Mouse (Mus musculus) cerebellum, adult 2 months (tissue): Measurements from ENCODE around the gene T2. TPM values are rescaled to one million over a fixed set of nuclear protein-coding genes. Genes with fewer than 3 reads are reported as not detected.
A peak's percentile ranks its signal among the peaks of the same experiment; 100 is the strongest.

Experiments
- DNase-seq, 2 experiments: peaks; one replicate each; pipeline ENCODE4 v3.0.0; 2021
- H3K27ac ChIP-seq: fragments of 200-500 bp; 2 replicates; pipeline ENCODE4 v1.5.1; 2012; ENCODE audit warnings: low read length, control low read depth, inconsistent platforms; ENCODE audit not compliant: insufficient read depth
- H3K27me3 ChIP-seq: fragments of 200-500 bp; 2 replicates; pipeline ENCODE4 v1.6.1; 2012; ENCODE audit warnings: inconsistent platforms, mild to moderate bottlenecking, low read length, moderate library complexity; ENCODE audit not compliant: control insufficient read depth, insufficient read depth
- H3K4me1 ChIP-seq: fragments of 200-500 bp; 2 replicates; pipeline ENCODE4 v1.6.1; 2011; ENCODE audit warnings: low read length; ENCODE audit not compliant: control insufficient read depth, insufficient read depth
- H3K4me3 ChIP-seq: fragments of 200-500 bp; replicated peaks from 2 replicates; pipeline ENCODE3; 2011; ENCODE audit warnings: mild to moderate bottlenecking, low read depth, low read length, control low read depth; ENCODE audit not compliant: insufficient read depth
- CTCF ChIP-seq: fragments of 200-500 bp; IDR thresholded peaks from 2 replicates; pipeline ENCODE4 v1.5.1; 2011; ENCODE audit warnings: low read depth, mild to moderate bottlenecking, control low read depth, low read length, moderate library complexity, borderline replicate concordance; ENCODE audit not compliant: insufficient read depth
- POLR2A ChIP-seq: fragments of 200-500 bp; IDR thresholded peaks from 2 replicates; pipeline ENCODE4 v1.6.1; 2011; ENCODE audit warnings: low read length, control low read depth, borderline replicate concordance; ENCODE audit not compliant: insufficient read depth
- WGBS: fragments of 180-500 bp; shearing (Covaris S2); methylation state at CpG from one replicate; pipeline ENCODE4 v1.1.7; 2018; 5-methylcytosine and 5-hydroxymethylcytosine counted together
- polyA plus RNA-seq: library from polyadenylated mRNA; depleted of rRNA; stranded (reverse); fragments of >200 nt; gene quantifications from 2 replicates; pipeline ENCODE4 v1.2.3, GENCODE M21; 2012; rRNA removed

T2 gene
- polyA plus RNA-seq, 1 experiment = 0.80 TPM

DNA sequence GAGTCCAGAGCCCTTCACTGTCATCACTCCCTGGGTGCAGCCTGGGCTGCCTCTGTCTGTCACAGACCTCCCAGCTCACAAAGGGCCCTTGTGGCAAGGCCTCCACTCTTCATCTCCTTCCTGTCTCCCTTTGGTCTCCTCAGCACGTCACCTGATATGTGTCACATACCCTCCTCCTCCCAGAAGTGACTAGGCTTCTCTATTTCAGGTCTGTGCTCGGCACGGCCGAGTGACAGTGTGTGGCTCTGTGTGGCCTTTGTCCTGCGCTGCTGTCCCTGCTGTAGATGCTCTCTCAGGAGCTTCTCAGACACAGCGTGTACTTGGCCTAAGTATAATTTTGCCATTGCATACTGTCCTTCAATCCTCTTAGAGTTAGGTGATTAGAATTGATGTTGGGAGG lies 99.4 kb downstream of the T2 start:
- DNase-seq = no peak
- Histone ChIP-seq H3K27ac (no peak overlapping the region), H3K4me3 (no peak overlapping the region), H3K27me3 (0 out of 2 replicates have a peak, but pooled peaks cover 1% of the 10 kb centered on the region), H3K4me1 (no peaks in the 10 kb centered on the region)
- WGBS = 70% methylated on average over 6 of the region's 6 CpGs
- no peak for TF ChIP-seq CTCF
- TF ChIP-seq POLR2A = no peak

DNA sequence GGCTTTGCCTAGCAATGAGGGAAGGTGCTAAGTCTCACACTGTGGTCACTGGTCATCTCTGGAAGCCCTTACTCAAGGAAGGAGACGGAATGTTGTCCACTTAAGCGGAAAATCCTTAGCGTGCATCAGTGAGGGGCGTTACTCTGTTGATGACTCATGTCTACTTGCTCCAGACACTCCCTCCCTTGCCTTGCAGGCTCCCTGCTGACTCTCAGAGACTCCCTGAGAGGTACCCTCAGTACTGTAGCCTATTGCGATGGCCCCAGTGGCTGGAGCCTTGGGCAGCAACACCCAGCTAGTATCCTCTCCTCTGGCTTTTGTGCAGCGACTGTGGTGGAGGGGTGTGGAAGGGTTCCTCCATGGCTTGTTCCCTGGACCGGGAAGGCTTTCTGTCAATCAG lies 99.8 kb downstream of the T2 start:
- no peaks in the 10 kb centered on the region for H3K4me1 ChIP-seq
- no peak for TF ChIP-seq POLR2A
- TF ChIP-seq CTCF = no peak
- 0 out of 2 replicates have a peak, but pooled peaks cover 1% of the 10 kb centered on the region for H3K27me3 ChIP-seq
- H3K27ac ChIP-seq = no peak overlapping the region
- H3K4me3 ChIP-seq = no peak overlapping the region
- no peak for DNase-seq
- 65% methylated on average over 7 of the region's 7 CpGs for WGBS

DNA sequence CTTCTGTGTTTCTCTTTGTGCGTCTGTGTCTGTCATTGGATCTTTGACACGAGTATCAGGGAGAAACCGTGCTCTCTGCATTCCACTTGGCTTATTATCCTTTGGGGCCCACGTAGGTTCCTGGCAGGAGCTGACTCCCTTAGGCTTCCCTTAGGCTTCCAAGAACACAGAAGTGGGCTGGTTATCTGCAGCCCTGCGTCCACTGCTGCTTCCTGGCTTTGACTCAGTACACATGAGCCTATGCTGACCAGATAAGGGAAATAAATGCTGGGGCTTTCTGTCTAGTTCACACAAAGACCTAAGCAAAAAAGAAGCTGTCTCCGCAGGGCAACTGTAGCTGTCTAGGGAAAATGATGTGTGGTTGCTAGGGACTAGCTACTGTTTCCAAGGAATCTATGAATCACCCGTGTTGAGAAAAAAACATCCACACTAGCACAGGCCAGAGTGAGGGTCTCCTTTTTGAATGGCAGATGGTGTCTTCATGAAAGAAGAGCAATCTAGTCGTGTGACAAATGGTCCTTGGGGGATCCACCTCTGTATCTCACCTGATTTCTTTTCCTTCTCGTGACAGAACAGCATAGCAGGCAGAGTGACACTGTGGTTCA lies 101.2 kb downstream of the T2 start:
- Histone ChIP-seq H3K4me1 (no peaks in the 10 kb centered on the region), H3K27ac (no peak overlapping the region)
- TF ChIP-seq CTCF (no peak), POLR2A (no peak)

DNA sequence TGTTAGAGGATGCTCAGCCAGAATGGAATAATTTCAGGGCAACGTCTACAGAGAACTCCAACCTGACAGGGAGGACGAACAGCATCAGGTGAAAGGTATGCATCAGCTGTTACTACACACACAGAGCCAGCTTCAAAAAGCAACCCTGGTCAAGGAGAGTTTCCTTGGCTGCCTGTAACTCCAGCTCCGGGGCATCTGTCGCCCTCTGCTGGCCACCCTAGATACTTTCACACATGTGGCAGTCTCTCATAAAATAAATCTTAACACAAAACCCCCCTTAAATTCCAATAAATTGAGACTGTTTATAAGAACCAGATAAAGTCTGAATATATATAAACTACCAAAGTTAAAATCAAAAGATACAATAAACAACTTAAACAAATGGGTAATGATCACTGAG lies 105.8 kb downstream of the T2 start:
- peak; percentile 37 to 55 for DNase-seq
- TF ChIP-seq CTCF (peak; percentile 65; the same call in 1 of the 2 replicates), POLR2A (no peak)
- 3% methylated on average over 4 of the region's 4 CpGs for WGBS

More for the DNA sequence above, 101.2 kb downstream of the T2 start:
- Histone ChIP-seq H3K27me3 (0 out of 2 replicates have a peak, but pooled peaks cover 1% of the 10 kb centered on the region), H3K4me3 (no peak overlapping the region)
- WGBS = 25% methylated on average over 9 of the region's 9 CpGs
- no peak for DNase-seq

DNA sequence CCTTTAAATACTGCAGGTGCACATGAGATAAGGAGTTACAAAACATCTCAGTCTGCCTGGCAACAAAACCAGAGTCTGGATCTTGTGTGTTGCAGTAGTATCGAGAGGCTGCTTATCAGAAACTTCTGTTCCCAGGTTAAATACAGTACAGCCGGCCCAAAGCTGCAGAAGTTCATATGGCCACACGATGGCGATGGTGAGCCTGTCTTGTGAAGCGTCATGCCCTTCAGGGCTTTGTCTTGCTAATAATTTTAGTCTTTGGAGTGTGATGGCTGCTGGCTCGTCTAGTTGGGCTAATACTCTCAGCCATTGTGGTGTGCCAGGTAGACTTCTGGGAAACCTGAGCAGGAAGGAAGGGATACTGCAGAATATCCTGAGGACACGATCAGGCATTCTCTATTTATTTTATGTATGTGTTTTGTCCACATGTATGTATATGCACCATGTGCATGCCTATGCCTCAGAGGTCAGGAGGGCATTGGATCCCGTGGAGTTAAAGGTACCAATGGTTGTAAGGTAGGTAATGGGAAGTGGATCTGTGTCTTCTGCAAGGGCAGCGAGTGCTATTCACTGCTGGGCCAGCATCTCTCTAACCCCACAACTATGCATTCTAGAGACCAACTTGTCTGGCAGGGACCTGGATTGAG lies 107.8 kb downstream of the T2 start:
- Histone ChIP-seq H3K27ac (no peak overlapping the region), H3K4me1 (no peaks in the 10 kb centered on the region), H3K4me3 (no peak overlapping the region), H3K27me3 (no peaks in the 10 kb centered on the region)
- peak; percentile 66 to 75 for DNase-seq
- 25% methylated on average over 9 of the region's 9 CpGs for WGBS
- peak; percentile 95 for TF ChIP-seq CTCF
- TF ChIP-seq POLR2A = no peak

More for the DNA sequence above, 105.8 kb downstream of the T2 start:
- Histone ChIP-seq H3K27ac (no peak overlapping the region), H3K4me1 (no peaks in the 10 kb centered on the region), H3K27me3 (0 out of 2 replicates have a peak, but pooled peaks cover 1% of the 10 kb centered on the region), H3K4me3 (no peak overlapping the region)

DNA sequence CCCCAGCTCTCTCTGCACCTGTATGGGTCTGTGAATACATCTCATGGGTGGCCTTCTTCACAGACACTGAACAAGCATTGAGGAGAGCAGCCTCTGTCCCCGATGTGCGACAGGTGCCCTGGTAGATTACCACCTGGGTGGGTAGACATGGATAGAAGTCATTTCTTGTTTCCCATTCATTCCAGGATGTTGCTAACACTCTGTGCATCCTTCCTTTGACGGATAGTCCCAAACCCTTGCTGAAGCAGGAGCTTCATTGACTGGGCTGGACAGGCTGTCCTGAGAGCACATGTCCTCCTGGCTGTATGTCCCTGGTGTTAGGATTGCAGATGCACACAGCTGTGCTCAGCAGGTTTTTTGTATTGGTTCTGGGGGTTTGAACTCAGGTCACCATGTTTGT lies 112.0 kb downstream of the T2 start:
- H3K4me1 ChIP-seq = no peaks in the 10 kb centered on the region
- no peak for DNase-seq
- no peak for TF ChIP-seq CTCF
- no peak for TF ChIP-seq POLR2A
- 88% methylated on average over 3 of the region's 3 CpGs for WGBS
- no peak overlapping the region for H3K27ac ChIP-seq
- no peaks in the 10 kb centered on the region for H3K27me3 ChIP-seq
- H3K4me3 ChIP-seq = no peak overlapping the region

DNA sequence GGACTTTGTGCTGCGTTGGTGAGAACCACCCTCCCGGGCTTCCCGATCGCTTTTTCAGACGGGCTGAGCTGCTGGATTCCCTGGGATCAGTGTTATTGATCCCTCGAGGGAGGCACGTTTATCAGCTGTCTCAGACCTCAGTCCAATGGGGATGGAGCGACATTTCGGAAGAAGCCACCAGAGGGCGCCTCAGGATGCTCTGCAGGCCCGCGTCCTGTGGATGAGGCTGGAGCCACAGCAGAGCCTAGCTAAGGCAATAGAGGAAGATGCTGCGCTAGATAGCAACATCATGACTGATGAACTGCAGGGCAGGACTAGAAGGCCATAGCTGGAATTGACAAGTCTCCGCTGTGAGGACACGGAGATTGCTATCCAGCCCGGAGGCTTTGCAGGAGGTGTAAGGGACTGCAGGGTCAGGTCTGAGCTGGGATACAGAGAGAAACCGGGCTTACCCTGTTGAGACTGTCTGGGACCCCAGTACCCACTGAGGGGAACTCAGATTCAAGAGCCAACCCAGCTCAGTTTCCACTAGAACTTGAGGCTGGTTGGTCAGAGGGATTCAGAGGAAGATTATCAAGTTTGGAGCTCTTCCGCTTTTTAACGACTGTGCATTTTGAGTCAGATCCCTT lies 113.0 kb downstream of the T2 start:
- Histone ChIP-seq H3K4me1 (no peaks in the 10 kb centered on the region), H3K27me3 (no peaks in the 10 kb centered on the region), H3K4me3 (no peak overlapping the region), H3K27ac (no peak overlapping the region)
- DNase-seq = peak; percentile 86 to 95
- TF ChIP-seq CTCF (peak; percentile 95), POLR2A (no peak)
- WGBS = 16% methylated on average over 19 of the region's 19 CpGs

Other genes with a start within 250 kb of the T2 start
- gene Gm49673, start 208.2 kb upstream of the T2 start, polyA plus RNA-seq = 0.89 and 1.7 TPM in 2 replicates
- gene Rnaset2a, start 207.9 kb upstream of the T2 start, polyA plus RNA-seq = 11.3 and 13.7 TPM in 2 replicates
- gene Fgfr1op, start 190.5 kb upstream of the T2 start, polyA plus RNA-seq = 19.3 and 20.5 TPM in 2 replicates
- gene Ccr6, start 119.9 kb upstream of the T2 start, polyA plus RNA-seq = not detected in 2 replicates
- gene Mpc1, start 73.1 kb upstream of the T2 start, polyA plus RNA-seq = 524 and 528 TPM in 2 replicates
- 116 and 118 TPM in 2 replicates for gene Sft2d1, start 44.9 kb upstream of the T2 start, polyA plus RNA-seq
- 57.9 and 78.1 TPM in 2 replicates for gene Prr18, start 18.5 kb upstream of the T2 start, polyA plus RNA-seq
- 0.15 TPM in 1 of 2 replicates, not detected in the other for gene T, start 78.4 kb downstream of the T2 start, polyA plus RNA-seq
- 31.9 and 40.9 TPM in 2 replicates for gene Pde10a, start 169.4 kb downstream of the T2 start, polyA plus RNA-seq
- gene Gm17087, start 211.0 kb downstream of the T2 start, polyA plus RNA-seq = not detected in 2 replicates